Mouse (Mus musculus): ENCODE data around the gene Tmcc3. TPM values are rescaled to one million over a fixed set of nuclear protein-coding genes. Genes with fewer than 3 reads are reported as not detected.

The Tmcc3 gene
- total and polyA plus RNA-seq, 2 experiments from 2014 or later, result 4.1 to 10.0 TPM

DNA sequence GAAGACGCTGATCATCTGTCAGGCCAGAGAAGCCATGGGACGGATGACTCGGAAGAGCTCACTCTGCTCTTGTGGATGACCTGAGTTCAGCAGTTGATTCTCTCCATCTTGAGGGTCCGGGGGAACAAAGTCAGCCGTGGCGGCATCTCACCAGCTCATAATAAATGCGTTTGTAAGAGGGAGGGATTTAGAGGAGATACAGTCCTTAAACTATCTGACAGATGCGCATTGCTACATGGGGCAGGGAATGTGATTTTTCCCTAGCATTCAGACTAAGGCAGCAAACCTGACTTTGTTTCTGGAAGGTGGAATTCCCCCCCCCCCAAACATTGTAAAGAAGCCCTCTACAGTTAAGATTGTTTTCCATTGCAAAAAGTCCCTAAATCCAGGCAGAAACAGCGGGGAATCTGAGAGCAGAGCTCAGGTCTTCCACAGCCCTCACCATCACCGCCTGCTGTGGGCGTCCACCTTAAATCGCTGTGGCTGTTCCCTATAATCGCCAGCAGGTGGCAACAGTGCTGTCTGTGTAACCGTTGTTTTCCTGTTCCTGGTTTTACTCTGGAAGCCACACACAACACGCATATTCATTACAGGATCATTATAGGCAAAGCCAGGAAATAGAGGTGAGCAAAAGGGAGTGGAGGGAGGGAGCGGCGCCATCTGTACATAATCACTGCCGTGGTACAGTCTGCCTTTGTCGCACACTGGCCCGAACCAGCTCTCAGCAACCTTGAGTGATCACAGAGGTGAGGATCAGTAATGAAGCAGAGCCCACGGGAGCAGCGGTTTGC, 96.8 kb downstream of the Tmcc3 start:
- DNase-seq (ENCODE audit: low spot score), result peak; percentile 84
- WGBS, result 20% methylated on average over 22 of the region's 22 CpGs
- H3K27me3 ChIP-seq (ENCODE audit: control insufficient read depth, insufficient read depth, low read length), result no peaks in the 10 kb centered on the region
- TF ChIP-seq EP300 (IDR thresholded peaks at IDR 0.05; ENCODE audit: low read depth), result no peak
- TF ChIP-seq CTCF (IDR thresholded peaks at IDR 0.05; ENCODE audit: low read depth), result peak; percentile 98
- H3K4me1 ChIP-seq (ENCODE audit: control insufficient read depth, insufficient read depth), result no peaks in the 10 kb centered on the region
- no peak overlapping the region for H3K27ac ChIP-seq (ENCODE audit: low read depth)
- ATAC-seq (ENCODE audit: insufficient read depth, low read depth), result peak; percentile 83
- no peaks in the 10 kb centered on the region for H3K9me3 ChIP-seq (replicated peaks; ENCODE audit: control insufficient read depth, low read length)
- no peaks in the 10 kb centered on the region for H3K36me3 ChIP-seq (replicated peaks; ENCODE audit: control insufficient read depth, insufficient read depth, low read length)
- peak overlapping the region; percentile 64 for H3K4me2 ChIP-seq (ENCODE audit: low read depth, low read length)
- H3K4me3 ChIP-seq (ENCODE audit: low read depth, low read length), result peak overlapping the region; percentile 40
- peak overlapping the region; percentile 40 for H3K9ac ChIP-seq (replicated peaks; ENCODE audit: low read depth, low read length)

DNA sequence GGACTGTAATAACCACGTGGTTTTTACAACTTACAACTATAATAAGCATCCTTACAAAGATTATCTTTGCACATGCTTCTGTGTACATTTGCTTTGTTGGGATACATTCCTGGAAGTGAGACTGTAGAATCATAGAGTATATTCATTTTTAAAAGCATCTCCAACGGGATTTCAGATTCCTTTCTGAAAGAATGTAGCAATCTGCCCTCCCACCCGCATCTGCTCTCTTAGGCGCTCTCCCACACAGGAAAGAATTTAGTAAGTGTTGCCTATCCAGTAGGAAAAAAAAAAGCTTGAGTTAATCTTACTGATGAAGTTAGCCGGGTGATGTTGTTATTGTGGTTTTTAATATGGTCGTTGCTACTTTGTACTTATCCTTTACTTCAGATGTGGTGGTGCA, 97.9 kb downstream of the Tmcc3 start:
- no peaks in the 10 kb centered on the region for H3K27me3 ChIP-seq (ENCODE audit: control insufficient read depth, insufficient read depth, low read length)
- DNase-seq (ENCODE audit: low spot score) (no peak), ATAC-seq (ENCODE audit: insufficient read depth, low read depth) (no peak)
- TF ChIP-seq EP300 (IDR thresholded peaks at IDR 0.05; ENCODE audit: low read depth), result no peak
- no peak for TF ChIP-seq CTCF (IDR thresholded peaks at IDR 0.05; ENCODE audit: low read depth)
- 56% methylated on average over 6 of the region's 6 CpGs for WGBS
- H3K4me2 ChIP-seq (ENCODE audit: low read depth, low read length), result no peak overlapping the region
- no peak overlapping the region for H3K27ac ChIP-seq (ENCODE audit: low read depth)
- no peaks in the 10 kb centered on the region for H3K4me1 ChIP-seq (ENCODE audit: control insufficient read depth, insufficient read depth)
- no peaks in the 10 kb centered on the region for H3K9me3 ChIP-seq (replicated peaks; ENCODE audit: control insufficient read depth, low read length)
- no peak overlapping the region for H3K9ac ChIP-seq (replicated peaks; ENCODE audit: low read depth, low read length)
- no peaks in the 10 kb centered on the region for H3K36me3 ChIP-seq (replicated peaks; ENCODE audit: control insufficient read depth, insufficient read depth, low read length)
- H3K4me3 ChIP-seq (ENCODE audit: low read depth, low read length), result no peak overlapping the region

DNA sequence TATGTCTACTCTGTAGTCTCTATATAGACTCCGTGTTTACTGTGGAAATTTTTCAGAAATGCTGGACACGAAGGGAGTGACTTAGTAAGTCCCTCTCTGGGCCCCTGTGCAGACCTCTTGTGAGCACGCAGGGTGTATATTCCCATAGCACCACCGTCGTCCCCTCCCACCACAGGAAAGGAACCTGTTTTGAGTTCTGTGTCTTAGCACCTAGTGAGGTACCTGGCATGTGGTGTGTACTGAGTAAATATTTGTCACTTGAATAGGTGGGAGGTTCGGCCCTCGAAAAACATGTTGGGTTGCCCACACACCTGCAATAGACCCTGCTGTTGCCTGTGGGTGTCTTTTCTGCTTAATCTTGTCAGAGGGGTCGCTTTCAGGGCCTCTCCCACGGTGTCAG, 99.8 kb downstream of the Tmcc3 start:
- no peak overlapping the region for H3K4me3 ChIP-seq (ENCODE audit: low read depth, low read length)
- WGBS, result 83% methylated on average over 9 of the region's 9 CpGs
- ATAC-seq (ENCODE audit: insufficient read depth, low read depth) (no peak), DNase-seq (ENCODE audit: low spot score) (no peak)
- H3K9me3 ChIP-seq (replicated peaks; ENCODE audit: control insufficient read depth, low read length), result no peaks in the 10 kb centered on the region
- no peaks in the 10 kb centered on the region for H3K4me1 ChIP-seq (ENCODE audit: control insufficient read depth, insufficient read depth)
- H3K27me3 ChIP-seq (ENCODE audit: control insufficient read depth, insufficient read depth, low read length), result no peaks in the 10 kb centered on the region
- TF ChIP-seq CTCF (IDR thresholded peaks at IDR 0.05; ENCODE audit: low read depth) (no peak), EP300 (IDR thresholded peaks at IDR 0.05; ENCODE audit: low read depth) (no peak)
- no peak overlapping the region for H3K9ac ChIP-seq (replicated peaks; ENCODE audit: low read depth, low read length)
- H3K36me3 ChIP-seq (replicated peaks; ENCODE audit: control insufficient read depth, insufficient read depth, low read length), result no peaks in the 10 kb centered on the region
- no peak overlapping the region for H3K4me2 ChIP-seq (ENCODE audit: low read depth, low read length)
- H3K27ac ChIP-seq (ENCODE audit: low read depth), result no peak overlapping the region

DNA sequence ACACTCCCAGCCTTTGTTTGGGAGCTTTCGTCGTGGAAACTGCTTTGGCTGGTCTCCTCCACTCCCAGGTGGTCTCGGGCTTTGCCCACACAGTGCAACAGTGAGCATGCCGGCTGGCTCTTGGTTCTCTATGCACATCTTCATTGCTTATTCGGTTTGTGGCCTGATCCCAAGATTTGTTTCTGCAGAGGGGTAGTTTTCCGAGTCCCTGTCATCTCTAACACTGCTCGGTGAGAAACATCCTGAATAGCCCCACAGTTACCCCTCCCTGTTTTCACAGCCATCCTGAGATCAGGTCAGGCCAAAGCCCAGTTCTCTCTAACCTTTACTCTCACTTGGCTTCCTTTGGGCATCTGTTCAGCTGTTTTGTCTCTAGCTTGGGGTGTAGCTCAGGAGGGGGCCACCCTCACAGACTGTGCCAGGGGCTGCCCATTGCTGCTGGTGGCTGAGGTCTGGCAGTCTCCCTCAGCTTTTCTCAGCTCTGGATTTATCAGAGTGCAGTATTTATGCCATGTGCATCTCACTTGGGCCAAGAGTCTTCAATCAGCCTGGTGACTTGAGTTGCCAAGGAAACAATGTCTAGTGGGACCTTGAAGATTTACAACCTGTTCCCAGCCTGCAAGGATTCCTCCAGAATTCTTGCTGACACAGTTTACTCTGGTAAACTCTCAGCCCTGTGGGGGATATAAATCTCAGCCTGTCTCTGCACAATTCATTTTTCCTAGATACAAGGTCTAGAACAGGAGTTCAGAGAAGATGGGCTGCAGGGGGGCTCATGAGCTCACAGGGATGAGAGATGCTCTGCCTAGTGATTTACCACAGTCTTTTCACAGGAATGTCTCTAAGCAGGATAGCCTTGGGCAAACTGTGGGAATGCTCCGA, 102.3 kb downstream of the Tmcc3 start:
- Histone ChIP-seq H3K27me3 (ENCODE audit: control insufficient read depth, insufficient read depth, low read length) (no peaks in the 10 kb centered on the region), H3K36me3 (replicated peaks; ENCODE audit: control insufficient read depth, insufficient read depth, low read length) (no peaks in the 10 kb centered on the region), H3K4me2 (ENCODE audit: low read depth, low read length) (no peak overlapping the region), H3K4me3 (ENCODE audit: low read depth, low read length) (no peak overlapping the region), H3K27ac (ENCODE audit: low read depth) (no peak overlapping the region), H3K9ac (replicated peaks; ENCODE audit: low read depth, low read length) (no peak overlapping the region), H3K4me1 (ENCODE audit: control insufficient read depth, insufficient read depth) (no peaks in the 10 kb centered on the region), H3K9me3 (replicated peaks; ENCODE audit: control insufficient read depth, low read length) (no peaks in the 10 kb centered on the region)
- TF ChIP-seq EP300 (IDR thresholded peaks at IDR 0.05; ENCODE audit: low read depth) (no peak), CTCF (IDR thresholded peaks at IDR 0.05; ENCODE audit: low read depth) (no peak)
- 63% methylated on average over 8 of the region's 8 CpGs for WGBS
- ATAC-seq (ENCODE audit: insufficient read depth, low read depth) (no peak), DNase-seq (ENCODE audit: low spot score) (no peak)

DNA sequence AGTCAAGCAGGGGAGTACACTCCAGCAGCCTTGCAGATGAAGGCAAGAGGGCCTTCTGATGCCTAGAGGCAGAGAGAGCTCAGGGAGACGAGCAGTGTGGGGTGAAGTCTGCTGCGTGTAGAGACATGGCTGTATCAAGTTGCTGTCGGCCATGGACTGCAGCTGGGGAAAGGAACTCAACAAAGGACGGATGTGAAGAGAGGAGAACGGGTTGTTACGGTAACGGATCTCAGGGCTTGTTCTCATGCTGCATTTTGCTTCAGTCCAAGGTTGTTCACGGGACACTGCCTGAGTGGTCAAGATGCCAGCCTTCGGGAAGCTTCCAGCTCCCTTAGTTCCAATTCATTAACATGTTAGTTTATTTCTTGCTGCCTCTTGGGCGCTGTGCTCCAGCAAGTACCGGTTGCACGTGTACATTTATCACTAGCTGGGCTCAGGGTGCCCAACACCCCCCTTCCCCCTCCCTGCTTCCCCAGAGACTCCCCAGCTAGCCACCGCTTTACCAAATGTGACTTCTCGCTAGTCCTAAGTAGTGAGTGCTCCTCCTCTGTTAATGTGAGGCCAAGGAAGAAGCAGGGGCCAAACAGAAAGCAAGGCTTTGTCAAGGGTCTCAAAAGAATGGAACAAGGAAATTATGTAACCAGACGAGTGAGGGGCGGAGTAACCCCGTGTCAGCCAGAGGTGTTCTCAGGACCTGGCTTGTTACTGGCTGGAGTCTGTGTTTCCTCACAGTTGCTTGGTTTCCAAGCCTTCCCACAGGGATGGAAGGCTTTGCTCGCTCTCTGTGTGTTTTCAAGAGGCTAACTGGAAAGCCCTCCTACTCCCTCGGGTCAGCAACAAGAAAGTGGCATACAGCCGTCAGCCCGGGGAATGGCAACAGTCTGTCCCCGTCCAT, 104.4 kb downstream of the Tmcc3 start:
- Histone ChIP-seq H3K9me3 (replicated peaks; ENCODE audit: control insufficient read depth, low read length) (no peaks in the 10 kb centered on the region), H3K4me1 (ENCODE audit: control insufficient read depth, insufficient read depth) (no peaks in the 10 kb centered on the region), H3K36me3 (replicated peaks; ENCODE audit: control insufficient read depth, insufficient read depth, low read length) (no peaks in the 10 kb centered on the region), H3K4me2 (ENCODE audit: low read depth, low read length) (peak overlapping the region; percentile 17), H3K27me3 (ENCODE audit: control insufficient read depth, insufficient read depth, low read length) (no peaks in the 10 kb centered on the region), H3K9ac (replicated peaks; ENCODE audit: low read depth, low read length) (no peak overlapping the region), H3K27ac (ENCODE audit: low read depth) (no peak overlapping the region), H3K4me3 (ENCODE audit: low read depth, low read length) (no peak overlapping the region)
- DNase-seq (ENCODE audit: low spot score), result no peak
- no peak; the same call in 1 of the 2 replicates for ATAC-seq (ENCODE audit: insufficient read depth, low read depth)
- TF ChIP-seq CTCF (IDR thresholded peaks at IDR 0.05; ENCODE audit: low read depth) (no peak), EP300 (IDR thresholded peaks at IDR 0.05; ENCODE audit: low read depth) (no peak)
- WGBS, result 46% methylated on average over 22 of the region's 22 CpGs

Measured in heart, postnatal 0 days (tissue).